Mouse (Mus musculus) liver, embryonic 13.5 days (tissue): ENCODE results near the gene Gal3st1. TPM values are rescaled to one million over a fixed set of nuclear protein-coding genes. Genes with fewer than 3 reads are reported as not detected.
A peak's percentile ranks its signal among the peaks of the same experiment; 100 is the strongest.
"Not testable (repeated sequence)": the region's sequence is repeated elsewhere in the genome, so short reads cannot be mapped to it uniquely, and the experiment has no call there.

Experiments used
- ATAC-seq: fragments of 200-750 bp; cut with Nextera tagmentation; 2 replicates; pipeline ENCODE4 v1.8.0; 2017; ENCODE audit warnings: low read depth, mild to moderate bottlenecking, moderate number of reproducible peaks, moderate library complexity
- DNase-seq: peaks from one replicate; pipeline ENCODE4 v3.0.0; 2022
- H3K27ac ChIP-seq: fragments of 300-500 bp; sonication (generic); 2 replicates; pipeline ENCODE4 v1.5.1; 2015; ENCODE audit warnings: moderate library complexity, mild to moderate bottlenecking, inconsistent platforms
- H3K27me3 ChIP-seq: fragments of 300-500 bp; sonication (generic); 2 replicates; pipeline ENCODE4 v1.6.1; 2015; ENCODE audit warnings: mild to moderate bottlenecking, inconsistent platforms
- H3K36me3 ChIP-seq: fragments of 300-500 bp; sonication (generic); 2 replicates; pipeline ENCODE4 v1.6.1; 2015; ENCODE audit warnings: mild to moderate bottlenecking, inconsistent platforms
- H3K4me1 ChIP-seq: fragments of 300-500 bp; sonication (generic); replicated peaks from 2 replicates; pipeline ENCODE4 v1.6.1; 2015; ENCODE audit warnings: inconsistent platforms
- H3K4me2 ChIP-seq: fragments of 300-500 bp; sonication (generic); 2 replicates; pipeline ENCODE4 v1.6.1; 2015; ENCODE audit warnings: inconsistent platforms, mild to moderate bottlenecking, moderate library complexity
- H3K4me3 ChIP-seq: fragments of 300-500 bp; sonication (generic); replicated peaks from 2 replicates; pipeline ENCODE4 v1.5.1; 2015; ENCODE audit warnings: mild to moderate bottlenecking, inconsistent platforms
- H3K9ac ChIP-seq: fragments of 300-500 bp; sonication (generic); 2 replicates; pipeline ENCODE4 v1.6.1; 2015; ENCODE audit warnings: mild to moderate bottlenecking, inconsistent platforms
- H3K9me3 ChIP-seq: fragments of 300-500 bp; sonication (generic); replicated peaks from 2 replicates; pipeline ENCODE4 v1.6.1; 2016; ENCODE audit warnings: inconsistent platforms
- WGBS: fragments of 180-500 bp; shearing (Covaris S2); methylation state at CpG from one replicate; pipeline ENCODE4 v1.1.7; 2015; ENCODE audit not compliant: insufficient replicate concordance; 5-methylcytosine and 5-hydroxymethylcytosine counted together
- polyA plus RNA-seq: library from polyadenylated mRNA; unstranded; fragments of >200 nt; fragmentation: Nextera tagmentation; extraction: Ambion mirVana; gene quantifications from 2 replicates; pipeline ENCODE4 v1.2.1, GENCODE M21; 2015

The Gal3st1 gene
- polyA plus RNA-seq, 1 experiment from 2014 or later = 0.78 TPM

DNA sequence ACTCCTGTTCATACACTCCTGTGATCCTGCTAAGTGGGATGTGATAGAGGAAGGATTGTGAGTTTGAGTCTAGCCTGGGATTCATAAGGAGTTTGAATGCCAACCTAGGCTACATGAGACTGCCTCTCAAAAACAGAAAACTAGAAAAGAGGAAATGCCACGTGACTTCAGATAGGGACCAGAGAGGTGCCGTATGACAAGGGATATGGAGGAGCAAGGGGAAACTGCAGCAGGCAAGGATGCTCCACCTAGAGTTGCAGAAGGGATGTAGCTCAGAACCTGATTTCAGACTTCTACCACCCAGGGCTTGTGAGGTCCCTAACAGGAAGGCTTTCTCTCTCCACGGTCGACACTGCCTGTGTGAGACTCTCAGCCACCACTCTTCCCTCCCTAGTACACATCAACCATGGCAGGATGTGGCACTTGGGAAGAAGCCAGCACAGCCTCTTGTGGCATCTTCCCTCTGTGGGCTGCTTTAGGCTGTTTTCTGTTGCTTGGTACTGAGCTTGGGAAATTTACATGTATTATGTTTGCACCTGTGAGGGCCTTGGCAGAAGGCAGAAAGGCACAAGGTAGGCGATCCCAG, 21.9 kb downstream of the Gal3st1 start:
- no peaks in the 10 kb centered on the region for H3K4me1 ChIP-seq
- H3K27ac ChIP-seq = no peak overlapping the region
- H3K4me2 ChIP-seq = no peak overlapping the region
- DNase-seq (no peak), ATAC-seq (no peak)
- 28% methylated on average over 5 of the region's 5 CpGs for WGBS
- no peak overlapping the region for H3K4me3 ChIP-seq
- H3K36me3 ChIP-seq = no peaks in the 10 kb centered on the region
- H3K27me3 ChIP-seq = peaks cover 9% of the 10 kb centered on the region
- H3K9me3 ChIP-seq = no peaks in the 10 kb centered on the region
- no peak overlapping the region for H3K9ac ChIP-seq

DNA sequence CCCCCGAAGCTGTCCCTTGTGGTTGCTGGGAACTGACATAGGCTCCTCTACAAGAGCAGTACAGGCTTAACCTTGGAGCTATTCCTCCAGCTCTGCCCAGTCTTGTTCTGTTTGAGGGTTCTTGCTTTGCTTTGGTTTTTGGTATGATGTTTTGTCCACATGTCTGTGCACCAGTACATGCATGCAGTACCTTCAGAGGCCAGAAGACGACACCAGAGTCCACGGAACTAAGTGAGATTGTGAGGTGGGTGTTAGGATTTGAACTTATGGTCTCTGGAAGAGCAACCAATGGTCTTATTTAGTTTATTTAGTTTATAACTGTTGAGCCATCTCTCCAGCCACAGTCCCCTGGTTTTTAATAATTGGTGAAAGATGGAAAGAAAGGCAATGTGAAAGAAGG, 23.0 kb downstream of the Gal3st1 start:
- no peak for DNase-seq
- H3K27ac ChIP-seq = no peak overlapping the region
- no peaks in the 10 kb centered on the region for H3K36me3 ChIP-seq
- H3K9me3 ChIP-seq = no peaks in the 10 kb centered on the region
- no peaks in the 10 kb centered on the region for H3K27me3 ChIP-seq
- no peak overlapping the region for H3K9ac ChIP-seq
- no peak for ATAC-seq
- WGBS = 69% methylated on average over 3 of the region's 3 CpGs
- no peak overlapping the region for H3K4me2 ChIP-seq
- H3K4me3 ChIP-seq = no peak overlapping the region
- H3K4me1 ChIP-seq = no peaks in the 10 kb centered on the region

DNA sequence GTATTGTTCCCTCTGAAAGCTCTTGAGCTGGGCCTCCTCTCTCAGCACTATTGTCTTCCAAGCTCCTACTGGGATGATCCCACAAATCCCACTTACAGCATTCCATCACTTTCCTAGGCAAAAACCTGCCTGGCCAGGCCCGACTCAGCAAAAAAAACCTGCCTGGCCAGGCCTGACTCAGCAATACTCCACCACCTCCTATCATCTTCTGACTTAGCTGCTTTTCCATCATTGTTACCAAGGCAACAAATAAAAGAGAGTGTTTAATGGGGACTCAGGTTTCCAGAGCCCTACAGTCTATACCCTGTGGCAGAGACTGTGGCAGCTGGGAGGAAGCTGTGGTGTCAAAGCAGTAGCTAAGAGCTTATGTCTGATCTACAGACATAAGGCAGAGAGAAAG, 29.2 kb downstream of the Gal3st1 start:
- H3K9ac ChIP-seq = no peak overlapping the region
- no peak overlapping the region for H3K27ac ChIP-seq
- ATAC-seq = no peak
- H3K4me1 ChIP-seq = no peaks in the 10 kb centered on the region
- no peaks in the 10 kb centered on the region for H3K27me3 ChIP-seq
- no peak for DNase-seq
- no peaks in the 10 kb centered on the region for H3K36me3 ChIP-seq
- no peaks in the 10 kb centered on the region; the same call in 1 of the 2 replicates for H3K9me3 ChIP-seq
- WGBS = 68% methylated on average over 1 of the region's 1 CpGs
- no peak overlapping the region for H3K4me2 ChIP-seq
- no peak overlapping the region for H3K4me3 ChIP-seq

GRCm38 (mm10) chr11:4015796-4016195, 32.4 kb downstream of the Gal3st1 start:
- not testable (repeated sequence) for H3K9me3 ChIP-seq, H3K4me1 ChIP-seq, H3K36me3 ChIP-seq, H3K9ac ChIP-seq, ATAC-seq, H3K27me3 ChIP-seq, H3K27ac ChIP-seq, H3K4me3 ChIP-seq, H3K4me2 ChIP-seq, DNase-seq
- 74% methylated on average over 14 of the region's 14 CpGs for WGBS

DNA sequence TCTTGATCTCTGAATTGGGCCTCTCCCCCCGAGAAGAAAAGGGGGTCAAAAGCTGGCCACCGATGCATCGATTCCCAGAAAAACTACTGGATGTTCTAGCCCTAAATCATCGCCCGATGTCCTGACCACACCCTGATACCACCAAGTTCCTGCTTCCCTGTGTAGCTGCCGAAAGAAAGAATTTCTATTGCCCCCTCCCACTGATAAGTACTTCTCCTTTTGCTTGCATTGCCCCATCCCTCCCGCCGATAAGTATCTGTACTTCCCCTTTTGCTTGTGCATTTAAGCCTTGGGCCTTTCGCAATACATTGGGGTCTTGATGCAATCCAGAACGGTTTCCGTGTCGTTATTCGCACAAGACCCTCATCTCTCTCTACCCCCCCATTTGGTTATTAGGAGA, 38.7 kb downstream of the Gal3st1 start:
- not testable (repeated sequence) for H3K27me3 ChIP-seq, H3K27ac ChIP-seq, H3K4me1 ChIP-seq, H3K4me2 ChIP-seq, H3K9me3 ChIP-seq, DNase-seq, H3K9ac ChIP-seq, H3K36me3 ChIP-seq, ATAC-seq, H3K4me3 ChIP-seq
- WGBS = 56% methylated on average over 13 of the region's 13 CpGs

DNA sequence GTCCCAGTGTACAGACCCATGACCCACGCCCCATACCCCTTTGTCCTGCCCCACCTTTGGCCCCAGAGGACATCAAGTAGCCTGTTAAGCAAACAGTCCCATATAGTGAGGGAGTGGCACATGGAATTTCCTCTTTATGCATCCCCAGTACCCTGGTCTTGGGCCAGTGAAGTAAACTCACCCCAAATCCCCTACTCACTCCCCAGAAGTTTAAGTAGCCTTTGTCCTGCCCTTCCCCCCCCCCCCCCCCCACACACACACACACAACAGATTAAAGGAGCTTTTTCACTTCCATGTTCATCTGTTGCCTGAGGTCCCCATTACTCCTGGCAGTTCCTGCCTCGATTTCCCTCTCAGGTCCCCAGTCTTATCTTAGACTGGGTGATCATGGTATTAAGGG, 39.9 kb downstream of the Gal3st1 start:
- no peak overlapping the region for H3K9ac ChIP-seq
- H3K27ac ChIP-seq = no peak overlapping the region
- 36% methylated on average over 2 of the region's 2 CpGs for WGBS
- DNase-seq (no peak), ATAC-seq (no peak)
- H3K4me3 ChIP-seq = no peak overlapping the region
- no peaks in the 10 kb centered on the region for H3K4me1 ChIP-seq
- H3K36me3 ChIP-seq = no peaks in the 10 kb centered on the region
- H3K4me2 ChIP-seq = no peak overlapping the region
- no peaks in the 10 kb centered on the region for H3K27me3 ChIP-seq
- H3K9me3 ChIP-seq = no peaks in the 10 kb centered on the region

DNA sequence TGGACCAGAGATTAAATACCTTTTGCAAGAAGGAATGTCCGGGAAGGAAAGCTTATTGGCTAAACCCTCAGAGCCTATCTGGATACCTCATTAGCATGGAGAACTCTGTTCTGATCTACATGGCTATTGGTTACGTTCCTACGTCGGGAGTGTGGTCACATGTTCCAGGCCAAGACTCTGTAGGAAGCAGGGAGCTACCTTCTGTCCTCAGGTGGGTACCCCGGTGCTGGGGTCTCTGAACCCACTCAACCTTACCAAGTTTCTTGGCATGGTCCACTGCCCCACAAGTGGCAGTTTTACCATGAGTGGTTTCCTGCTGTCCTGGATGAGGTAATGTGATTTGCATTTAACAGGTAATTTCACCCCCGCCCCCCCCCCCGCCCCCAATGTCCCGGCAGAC, 43.6 kb downstream of the Gal3st1 start:
- H3K36me3 ChIP-seq = no peaks in the 10 kb centered on the region
- H3K27ac ChIP-seq = no peak overlapping the region
- H3K9me3 ChIP-seq = no peaks in the 10 kb centered on the region
- ATAC-seq = no peak
- H3K4me2 ChIP-seq = no peak overlapping the region
- 74% methylated on average over 8 of the region's 8 CpGs for WGBS
- H3K4me1 ChIP-seq = no peaks in the 10 kb centered on the region; the same call in 1 of the 2 replicates
- no peaks in the 10 kb centered on the region for H3K27me3 ChIP-seq
- H3K4me3 ChIP-seq = no peak overlapping the region
- H3K9ac ChIP-seq = no peak overlapping the region
- no peak for DNase-seq

DNA sequence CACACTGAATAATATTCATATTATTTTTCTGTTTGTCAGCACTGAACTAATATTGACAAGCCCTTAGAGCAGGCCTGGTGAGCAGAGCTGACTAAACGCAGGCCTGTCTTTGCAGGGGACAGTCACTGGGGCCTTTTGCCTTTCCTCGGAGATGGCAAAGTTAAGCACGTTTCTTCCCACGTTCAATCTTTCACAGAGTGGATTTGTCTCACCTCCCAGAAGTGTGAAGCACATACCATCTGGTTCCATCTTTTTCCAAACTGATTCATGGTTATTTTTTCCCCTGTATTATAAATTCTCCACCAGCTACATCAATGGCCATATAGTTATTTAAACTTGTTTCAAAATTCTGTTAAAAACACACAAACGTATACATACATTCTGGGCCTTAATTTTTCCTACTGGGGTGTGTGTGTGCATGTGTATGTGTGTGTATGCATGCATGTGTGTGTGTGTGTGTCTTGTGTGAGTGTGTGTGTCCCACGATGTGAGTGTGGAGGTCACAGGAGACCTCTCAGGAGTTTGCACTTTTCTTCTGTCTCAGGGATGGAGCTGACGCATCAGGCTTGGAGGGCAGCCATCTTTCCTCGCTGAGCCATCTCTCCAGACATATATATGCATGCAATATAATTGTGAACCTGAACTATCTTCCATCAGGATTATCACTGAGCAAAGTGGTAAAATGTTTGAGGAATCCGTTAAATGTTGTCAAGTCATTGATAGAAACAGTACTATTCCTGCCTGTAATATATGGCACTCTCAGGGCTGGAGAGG, 44.3 kb downstream of the Gal3st1 start:
- Histone ChIP-seq H3K9ac (no peak overlapping the region), H3K27me3 (no peaks in the 10 kb centered on the region), H3K36me3 (no peaks in the 10 kb centered on the region), H3K27ac (no peak overlapping the region), H3K4me2 (no peak overlapping the region), H3K9me3 (no peaks in the 10 kb centered on the region), H3K4me1 (no peaks in the 10 kb centered on the region; the same call in 1 of the 2 replicates), H3K4me3 (no peak overlapping the region)
- ATAC-seq (no peak), DNase-seq (no peak)
- 58% methylated on average over 9 of the region's 9 CpGs for WGBS

DNA sequence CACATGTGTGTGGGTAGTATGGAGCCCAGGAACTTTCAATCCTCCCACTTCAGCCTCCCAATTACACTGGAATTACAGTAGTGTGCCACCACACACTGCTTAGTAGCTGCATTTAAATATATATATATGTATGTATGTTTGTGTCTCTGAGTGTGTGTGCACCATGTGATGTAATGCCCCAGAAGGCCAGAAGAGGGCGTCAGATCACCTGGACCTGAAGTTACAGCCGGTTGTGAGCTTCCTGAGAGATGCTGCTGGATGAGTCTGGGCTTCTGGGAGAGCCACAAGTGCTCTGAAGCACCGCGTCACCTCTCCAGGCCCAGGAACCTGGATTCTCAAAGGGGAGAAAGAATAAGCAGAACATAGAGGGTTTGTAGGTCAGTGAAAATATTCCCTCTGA, 45.9 kb downstream of the Gal3st1 start:
- WGBS = 58% methylated on average over 4 of the region's 4 CpGs
- Histone ChIP-seq H3K27ac (no peak overlapping the region), H3K9me3 (no peaks in the 10 kb centered on the region), H3K36me3 (no peaks in the 10 kb centered on the region), H3K27me3 (no peaks in the 10 kb centered on the region), H3K4me1 (no peaks in the 10 kb centered on the region; the same call in 1 of the 2 replicates), H3K4me2 (no peak overlapping the region), H3K9ac (no peak overlapping the region), H3K4me3 (no peak overlapping the region)
- no peak for DNase-seq
- no peak for ATAC-seq

DNA sequence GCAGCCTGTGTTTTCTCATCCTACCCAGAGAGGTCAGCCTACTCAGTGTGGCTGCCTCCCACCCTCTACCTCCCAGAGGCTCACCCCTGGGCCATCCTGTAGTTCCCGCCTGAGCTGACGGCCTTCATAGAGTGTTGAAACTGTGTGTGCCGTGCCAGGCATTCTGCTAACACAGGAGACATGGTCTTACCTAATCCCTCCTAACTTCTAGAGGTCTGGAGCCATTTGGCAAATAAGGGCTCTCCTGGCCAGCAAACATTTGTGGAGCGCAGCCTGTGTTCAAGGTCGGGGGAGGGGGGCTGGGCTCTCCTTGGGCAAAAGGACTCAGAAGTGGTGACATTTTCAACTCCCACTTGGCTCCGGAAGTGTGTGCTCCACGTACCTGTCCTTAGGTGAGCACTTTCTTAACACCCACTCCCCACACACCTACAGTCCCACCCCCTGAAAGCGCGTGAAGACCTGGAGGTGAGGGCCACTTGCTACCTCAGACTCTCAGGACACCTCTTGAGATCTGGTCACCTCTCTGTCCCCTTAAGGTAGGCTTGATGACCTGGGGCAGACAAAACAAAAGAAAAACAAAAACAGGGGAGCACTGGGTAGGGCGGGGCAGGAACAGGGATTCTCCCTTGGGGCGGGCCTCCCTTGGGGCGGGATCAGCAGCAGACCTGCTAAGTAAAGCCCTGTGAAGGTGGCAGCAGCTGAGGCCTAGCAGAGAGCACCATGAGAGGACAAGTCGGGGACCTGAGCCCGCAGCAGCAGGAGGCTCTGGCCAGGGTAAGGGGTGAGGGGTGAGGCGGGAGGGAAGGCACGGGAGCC, 47.9 kb downstream of the Gal3st1 start, which contains the start of gene Sec14l4:
Gene Sec14l4 (plus strand): TSS at position 337 of the 816 bp plus-strand sequence.
- 52% methylated on average over 16 of the region's 16 CpGs for WGBS
- Histone ChIP-seq H3K4me3 (peak within 1 kb of the TSS; percentile 13; the same call in 1 of the 2 replicates), H3K36me3 (no peaks in the 10 kb centered on the region), H3K27ac (no peak within 1 kb of the TSS), H3K9ac (peak within 1 kb of the TSS; percentile 18; the same call in 1 of the 2 replicates), H3K9me3 (no peaks in the 10 kb centered on the region), H3K4me1 (no peaks in the 10 kb centered on the region; the same call in 1 of the 2 replicates), H3K4me2 (peak within 1 kb of the TSS; percentile 43), H3K27me3 (no peaks in the 10 kb centered on the region)
- DNase-seq = no peak
- peak; percentile 45 for ATAC-seq

DNA sequence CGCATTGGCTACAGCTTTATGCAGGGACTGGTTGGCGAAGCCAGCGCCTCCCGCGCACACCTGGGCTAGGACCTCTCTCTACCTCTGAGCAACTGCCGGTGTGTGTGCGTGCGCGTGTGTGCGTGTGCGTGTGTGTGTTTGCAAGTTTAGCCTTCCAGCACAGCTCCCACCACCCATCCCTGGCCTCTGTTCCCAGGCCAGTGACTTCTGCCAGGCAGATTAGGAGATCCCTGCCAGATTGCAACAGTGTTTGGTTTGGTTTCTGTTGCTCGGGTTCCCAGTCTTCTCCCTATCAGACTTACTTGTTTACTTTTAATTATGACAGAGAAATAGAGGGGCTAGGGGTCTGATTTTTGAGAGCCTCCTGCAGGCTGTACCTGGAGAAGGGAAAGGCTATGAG, 48.5 kb downstream of the Gal3st1 start:
- H3K4me3 ChIP-seq = peak overlapping the region; percentile 13; the same call in 1 of the 2 replicates
- peak overlapping the region; percentile 43 for H3K4me2 ChIP-seq
- no peak overlapping the region for H3K27ac ChIP-seq
- WGBS = 53% methylated on average over 12 of the region's 12 CpGs
- no peaks in the 10 kb centered on the region for H3K9me3 ChIP-seq
- H3K36me3 ChIP-seq = no peaks in the 10 kb centered on the region
- no peaks in the 10 kb centered on the region; the same call in 1 of the 2 replicates for H3K4me1 ChIP-seq
- DNase-seq (no peak), ATAC-seq (no peak)
- no peaks in the 10 kb centered on the region for H3K27me3 ChIP-seq
- peak overlapping the region; percentile 18; the same call in 1 of the 2 replicates for H3K9ac ChIP-seq
